Mouse (Mus musculus) layer of hippocampus, adult 18-20 months (tissue): Measurements from ENCODE around the gene Kdm1a. TPM values are rescaled to one million over a fixed set of nuclear protein-coding genes. Genes with fewer than 3 reads are reported as not detected.

Experiments
- DNase-seq, 2 experiments: peaks; one replicate each; pipeline ENCODE4 v3.0.0; 2022; ENCODE audit warnings: low spot score in 2 of 2
- total RNA-seq, 2 experiments: library from RNA; stranded (reverse); gene quantifications; 2 replicates each; pipeline ENCODE4 v1.2.3; 2021

Gene Kdm1a
- total RNA-seq, 2 experiments from 2014 or later, result 80.1 to 83.4 TPM

DNA sequence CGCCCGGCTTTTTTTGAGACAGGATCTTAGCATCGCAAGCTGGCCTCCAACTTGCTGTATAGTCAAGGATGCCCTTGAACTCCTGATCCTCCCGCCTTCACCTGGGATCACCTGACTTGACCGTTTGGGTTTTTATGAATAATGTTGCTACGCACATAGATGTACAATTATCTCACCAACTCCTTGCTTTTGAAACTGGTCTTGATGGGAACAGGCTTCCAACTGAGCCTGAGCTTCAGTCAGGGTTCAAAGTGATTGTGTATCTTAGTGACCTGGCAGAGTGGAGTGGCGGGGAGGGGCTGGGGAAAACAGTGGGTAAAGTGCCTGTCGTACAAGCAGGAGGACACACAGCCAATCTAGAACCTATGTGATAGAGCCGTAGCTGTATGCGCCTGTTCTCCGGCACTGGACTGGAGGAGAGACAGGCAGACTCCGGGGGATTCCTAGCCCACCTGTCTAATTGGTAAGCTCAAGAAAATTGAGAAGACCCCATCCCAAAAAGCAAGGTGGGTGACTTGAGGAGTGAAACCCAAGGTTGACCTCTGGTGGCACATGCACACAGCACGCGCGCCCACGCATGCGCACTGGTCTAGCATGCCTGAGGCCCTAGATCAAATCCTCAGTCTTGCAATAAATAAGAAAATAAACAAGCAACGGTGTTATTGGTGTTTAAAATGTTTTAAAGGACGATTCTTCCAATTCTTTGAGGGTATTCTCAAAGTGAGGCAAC lies 3.4 kb upstream of the Kdm1a start:
- DNase-seq, result no peak

DNA sequence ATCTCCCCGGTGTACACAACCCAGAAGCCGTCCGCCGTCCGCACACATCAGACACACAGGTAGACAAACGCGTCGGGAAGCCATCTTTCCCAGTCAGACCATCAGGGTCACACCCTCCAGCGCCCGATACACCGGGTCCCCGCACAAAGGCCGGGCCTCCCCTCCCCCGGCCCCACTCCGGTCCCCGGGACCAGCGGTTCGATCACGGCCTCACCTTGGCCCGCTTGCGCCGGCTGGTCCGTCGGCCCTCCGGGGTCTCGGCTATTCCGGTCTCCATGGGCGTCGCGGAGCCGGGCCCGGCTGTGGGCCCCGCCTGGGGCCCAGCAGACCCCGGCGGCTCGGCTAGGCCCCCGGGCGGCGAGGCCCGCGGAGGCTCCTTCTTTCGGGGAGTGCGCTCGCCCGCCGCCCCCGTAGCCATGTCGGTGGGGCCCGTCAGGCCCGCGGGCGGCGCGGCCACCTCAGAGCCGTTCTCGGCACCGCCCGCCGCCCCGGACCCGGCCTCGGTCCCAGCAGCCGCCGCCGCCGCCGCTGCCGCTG lies 437 bp downstream of the Kdm1a start:
- DNase-seq, result peak in 1 of 2 experiments; percentile 25

DNA sequence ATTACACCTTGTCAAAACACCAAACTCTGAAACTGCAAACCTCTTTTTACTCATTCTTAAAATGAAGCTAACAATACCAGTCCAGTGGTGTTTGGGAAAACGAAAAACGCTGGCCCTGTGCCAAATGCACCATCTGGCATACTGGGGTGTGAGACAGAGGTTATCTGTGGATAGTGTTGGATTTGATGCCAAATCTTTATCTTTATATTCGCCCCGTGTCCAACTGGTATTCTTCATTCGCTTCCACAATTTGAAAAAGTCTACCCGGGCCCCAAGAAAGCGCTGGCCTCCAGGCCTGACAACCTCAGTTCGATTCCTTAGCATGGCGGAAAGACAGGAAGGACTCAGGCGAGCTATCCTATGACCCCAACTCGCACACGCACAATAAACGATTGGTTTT lies 1.0 kb downstream of the Kdm1a start:
- peak in 1 of 2 experiments; percentile 66 for DNase-seq

DNA sequence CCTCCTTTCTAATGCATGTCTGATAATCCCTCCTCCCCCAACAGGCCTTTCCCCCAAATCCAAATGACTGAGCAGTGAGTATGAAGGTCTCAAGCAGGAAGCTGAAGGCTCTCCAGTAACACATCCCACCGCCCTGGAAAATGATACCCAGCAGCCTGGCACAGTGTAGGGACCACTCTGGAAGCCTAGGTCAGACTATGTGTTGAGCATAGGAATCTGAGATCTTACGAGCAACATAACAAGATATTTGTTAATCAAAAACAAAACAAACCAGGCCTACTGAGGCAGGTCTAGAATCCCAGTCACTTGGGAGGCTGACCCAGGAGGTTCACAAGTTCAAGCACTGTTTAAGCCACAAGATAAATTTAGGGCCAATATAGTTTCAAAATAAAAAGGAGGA lies 2.0 kb downstream of the Kdm1a start:
- no peak for DNase-seq

DNA sequence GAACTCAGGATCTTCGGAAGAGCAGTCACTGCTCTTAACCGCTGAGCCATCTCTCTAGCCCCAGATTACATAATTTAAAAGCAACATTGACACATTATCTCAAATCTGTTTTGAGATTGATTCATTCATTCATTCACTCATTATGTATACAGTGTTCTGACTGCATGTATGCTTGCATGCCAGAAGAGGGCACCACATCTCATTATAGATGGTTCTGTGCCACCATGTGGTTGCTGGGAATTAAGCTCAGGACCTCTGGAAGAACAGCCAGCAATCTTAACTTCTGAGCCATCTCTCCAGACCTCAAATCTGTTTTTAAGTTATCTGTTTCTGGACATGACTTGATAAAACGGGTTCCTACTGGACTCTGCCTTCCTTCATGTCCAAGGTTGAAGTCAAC lies 2.7 kb downstream of the Kdm1a start:
- no peak for DNase-seq

DNA sequence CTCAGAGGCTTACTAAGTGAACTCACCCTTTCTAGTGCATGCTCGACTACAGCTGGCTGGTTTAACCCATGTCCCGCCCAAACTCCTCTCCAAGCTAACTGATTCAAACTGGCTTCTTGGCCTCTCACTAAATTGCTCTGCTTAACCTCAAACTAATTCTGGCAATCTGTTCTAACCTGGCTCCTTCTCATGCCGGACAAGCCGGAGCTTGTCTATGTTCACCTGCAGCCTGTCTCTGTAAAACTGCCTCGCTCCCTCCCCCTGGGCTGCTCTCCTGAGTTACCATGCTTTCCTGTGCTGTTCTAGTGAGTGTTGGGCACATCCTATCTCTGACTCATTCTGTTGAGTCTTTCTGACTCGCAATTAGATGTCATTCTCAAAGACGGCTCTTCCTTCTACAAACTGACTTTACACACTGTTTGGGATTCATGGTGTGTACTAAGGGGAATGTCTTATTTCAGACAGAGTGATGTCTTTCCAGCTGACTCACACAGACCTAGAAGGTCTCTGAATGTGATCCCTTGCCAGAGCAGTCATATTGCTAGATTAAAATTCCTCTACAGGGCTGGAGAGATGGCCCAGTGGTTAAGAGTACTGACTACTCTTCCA lies 4.2 kb downstream of the Kdm1a start:
- DNase-seq, result no peak

DNA sequence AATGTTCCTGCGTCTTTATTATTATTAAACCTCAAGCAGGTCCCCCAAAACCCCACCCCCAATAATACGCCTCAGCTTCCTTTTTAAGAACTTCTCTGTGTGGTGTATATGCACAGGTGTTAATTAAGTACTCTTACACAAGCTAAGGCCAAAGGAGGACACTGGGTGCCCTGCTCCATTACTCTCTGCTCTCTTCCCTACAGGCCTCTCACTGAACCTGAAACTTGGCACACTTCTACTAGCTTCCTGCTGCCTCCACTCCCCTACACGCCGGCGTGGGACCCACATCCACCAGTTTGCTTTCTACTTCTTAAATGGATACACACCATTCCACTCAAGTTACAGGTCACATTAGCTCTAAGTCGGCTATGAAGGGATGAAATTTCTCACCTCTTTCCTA lies 7.3 kb downstream of the Kdm1a start:
- no peak for DNase-seq

DNA sequence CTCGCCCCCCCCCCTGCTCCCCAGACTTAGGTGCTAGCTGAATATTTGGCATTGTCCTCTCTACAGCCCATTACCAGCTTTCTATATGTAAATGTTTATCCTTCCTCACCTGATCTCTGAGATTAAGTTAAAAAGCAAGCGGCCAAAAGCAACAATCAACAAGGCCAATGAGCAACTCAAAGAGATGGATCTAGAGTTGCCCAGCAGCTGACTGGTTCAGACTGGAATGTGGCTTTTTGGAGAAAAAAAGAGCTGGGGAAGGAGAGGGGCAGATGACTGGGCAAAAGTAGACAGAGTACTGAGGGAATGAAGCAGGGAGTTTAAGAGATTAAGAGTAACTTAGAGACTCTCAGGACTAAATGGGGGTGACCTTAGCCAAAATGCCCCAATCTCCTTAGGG lies 8.5 kb downstream of the Kdm1a start:
- no peak for DNase-seq

DNA sequence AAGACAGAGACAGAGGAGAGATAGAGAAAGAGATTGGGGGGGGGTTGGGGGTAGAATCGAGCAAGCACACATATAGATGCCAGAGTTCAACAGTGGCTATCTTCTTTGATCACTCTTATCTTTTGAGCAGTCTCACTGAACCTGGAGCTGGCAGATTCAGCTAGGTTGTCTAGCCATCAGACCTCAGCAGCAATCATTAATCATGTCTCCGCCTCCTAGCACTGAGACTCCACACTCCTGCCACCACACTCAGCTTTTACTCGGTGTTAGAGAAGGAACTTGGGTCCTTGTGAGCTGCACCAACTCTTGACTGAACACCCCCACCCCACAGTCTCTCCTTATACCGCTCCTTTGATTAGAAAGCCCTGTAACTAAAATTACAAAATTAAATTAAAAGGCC lies 10.4 kb downstream of the Kdm1a start:
- DNase-seq, result no peak

DNA sequence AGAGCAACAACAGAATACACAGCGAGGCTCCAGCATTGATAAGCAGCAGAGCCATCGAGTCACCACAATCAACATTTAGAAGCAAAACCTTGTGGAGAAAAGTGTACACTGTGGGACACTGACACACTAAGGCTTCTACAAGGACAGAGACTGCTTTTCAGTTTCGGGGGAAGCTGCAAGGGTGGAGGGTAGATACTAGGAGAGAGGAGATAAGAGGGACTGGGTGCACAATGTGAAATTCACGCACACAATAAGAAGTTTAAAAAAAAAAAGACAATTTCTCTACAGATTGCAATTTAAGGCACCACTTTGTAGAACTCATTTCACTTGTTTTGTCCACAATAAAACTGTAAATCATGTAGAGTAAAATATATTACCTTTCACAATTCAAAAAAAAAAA lies 14.5 kb downstream of the Kdm1a start:
- DNase-seq, result no peak

DNA sequence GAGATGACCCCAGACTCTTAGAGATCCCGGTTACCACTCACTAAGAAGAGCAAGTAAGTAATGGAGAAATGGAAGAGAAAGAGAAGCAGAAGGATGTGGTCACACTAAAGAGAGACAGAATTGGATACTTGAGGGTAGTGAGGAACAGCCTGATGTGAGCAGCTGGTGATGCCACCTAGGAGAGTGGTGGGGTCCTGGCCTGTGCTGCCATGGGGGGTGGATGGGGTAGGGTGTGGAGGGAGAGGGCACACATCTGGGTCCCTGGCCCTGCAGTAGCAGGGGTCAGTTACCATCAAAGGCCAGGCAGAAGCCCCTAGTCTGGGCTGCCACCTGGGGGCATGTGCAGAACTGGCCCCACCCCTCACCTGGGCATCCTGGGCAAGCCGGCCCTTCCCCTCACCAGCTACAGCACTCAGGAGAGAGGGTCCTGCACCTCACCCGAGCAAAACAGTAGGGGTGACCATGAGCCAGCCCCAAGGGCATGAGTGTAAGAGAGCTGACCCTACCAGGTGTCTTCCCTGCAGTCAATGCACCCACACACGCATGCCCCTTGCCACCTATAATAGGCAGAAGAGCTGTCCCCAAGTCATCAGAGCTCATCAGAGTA lies 15.2 kb downstream of the Kdm1a start:
- no peak for DNase-seq

DNA sequence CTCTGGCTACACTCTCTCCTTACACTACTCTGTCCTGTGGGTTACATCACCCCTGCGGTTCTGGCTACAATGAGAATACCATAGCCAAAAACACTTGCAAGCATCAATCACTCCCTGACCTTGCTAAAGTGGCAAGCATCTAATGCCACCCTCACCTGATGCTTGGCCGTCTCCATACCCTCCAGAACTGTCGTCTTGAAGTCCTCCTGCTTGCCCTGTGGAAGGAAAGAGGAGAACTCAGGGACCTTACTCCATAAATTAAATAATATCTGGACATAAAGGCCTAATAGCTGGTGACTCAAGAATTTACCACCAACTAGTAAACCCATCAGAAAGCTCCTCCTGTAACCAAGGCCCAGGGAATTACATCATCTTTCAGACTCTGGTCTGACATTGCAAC lies 20.6 kb downstream of the Kdm1a start:
- DNase-seq, result no peak

DNA sequence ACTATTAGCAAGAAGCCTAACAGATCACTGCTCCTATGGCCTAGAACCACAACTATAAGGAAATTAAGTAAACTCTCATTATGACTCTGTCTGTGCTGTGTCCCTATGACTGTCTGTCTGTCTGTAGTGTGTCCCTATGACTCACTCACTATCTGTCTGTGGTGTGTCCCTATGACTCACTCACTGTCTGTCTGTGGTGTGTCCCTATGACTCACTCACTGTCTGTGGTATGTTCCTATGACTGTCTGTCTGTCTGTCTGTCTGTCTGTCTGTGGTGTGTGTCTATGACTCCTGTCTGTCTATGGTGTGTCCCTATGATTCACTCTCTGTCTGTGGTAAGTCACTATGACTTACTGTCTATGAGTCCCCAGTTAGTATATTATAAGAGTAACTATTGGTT lies 32.5 kb downstream of the Kdm1a start:
- peak in 1 of 2 experiments; percentile 26 for DNase-seq

DNA sequence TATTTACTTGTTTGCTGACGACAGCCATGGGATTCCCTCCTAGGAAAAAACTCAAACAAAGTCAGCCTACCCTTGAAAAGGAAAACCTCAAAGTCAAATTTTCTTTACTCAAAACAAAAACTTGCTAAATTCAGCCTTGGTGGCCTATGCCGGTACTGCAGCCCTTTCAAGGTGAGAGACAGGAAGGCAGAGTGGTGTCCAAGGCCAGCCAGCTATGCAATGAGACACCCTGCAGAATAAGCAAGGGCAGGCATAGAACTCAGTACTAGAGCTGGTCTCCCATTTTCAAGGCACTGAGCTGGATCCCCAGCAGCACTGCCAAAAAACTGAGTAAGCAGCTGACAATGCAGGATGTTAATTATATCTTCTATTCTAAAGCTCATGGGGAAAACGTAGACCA lies 33.9 kb downstream of the Kdm1a start:
- DNase-seq, result no peak

DNA sequence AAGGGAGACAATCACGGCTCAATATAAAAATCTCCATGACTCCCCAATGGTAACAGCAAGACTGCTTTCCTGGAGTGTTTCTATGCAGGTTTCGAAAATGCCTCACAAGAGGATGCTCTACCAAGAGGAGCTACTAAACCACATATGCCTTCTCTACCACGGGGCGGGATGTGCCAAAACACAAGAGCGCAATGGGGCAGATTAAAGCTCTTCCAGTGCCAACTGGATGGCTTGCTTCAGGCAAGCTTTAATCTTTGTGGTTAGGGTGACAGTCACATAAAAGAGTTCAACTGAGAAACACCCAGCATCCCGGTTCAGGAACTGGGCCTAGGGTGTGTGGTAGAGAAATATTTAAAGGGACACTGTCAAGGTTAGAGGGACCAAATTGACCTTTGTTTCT lies 39.8 kb downstream of the Kdm1a start:
- peak in 1 of 2 experiments; percentile 42 for DNase-seq

DNA sequence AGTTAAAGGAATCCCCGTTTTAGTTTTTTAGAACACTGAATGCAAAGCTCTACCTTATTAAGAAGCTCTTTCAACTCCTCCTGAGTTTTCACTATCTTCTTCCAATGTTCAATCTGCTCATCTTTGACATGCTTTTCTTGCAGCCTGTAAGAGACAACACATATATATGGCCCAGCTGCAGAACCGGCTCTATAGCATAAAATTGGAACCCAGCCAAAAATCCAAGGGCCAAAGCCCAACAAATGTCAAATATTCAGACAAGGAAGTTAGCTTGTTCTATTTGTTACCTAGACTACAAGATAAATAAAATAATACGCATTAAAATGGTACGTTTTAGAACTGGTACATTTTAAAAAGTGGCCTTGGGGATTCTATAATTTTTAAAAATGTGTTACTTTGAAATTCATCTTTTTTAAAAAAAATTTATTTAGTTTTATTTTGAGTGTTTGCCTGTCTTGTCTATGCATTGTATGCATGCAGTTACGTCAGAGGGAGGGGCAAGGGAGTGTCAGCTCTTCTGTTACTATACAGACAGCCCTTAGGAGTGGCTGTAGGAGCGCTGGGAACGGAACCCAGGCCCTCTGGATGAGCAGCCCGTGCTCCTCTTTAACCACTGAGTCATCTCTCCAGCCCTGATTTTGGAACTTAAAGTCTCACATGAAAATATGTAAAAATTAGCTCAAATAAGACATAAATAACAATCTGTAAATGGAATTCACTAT lies 42.1 kb downstream of the Kdm1a start:
- no peak for DNase-seq

DNA sequence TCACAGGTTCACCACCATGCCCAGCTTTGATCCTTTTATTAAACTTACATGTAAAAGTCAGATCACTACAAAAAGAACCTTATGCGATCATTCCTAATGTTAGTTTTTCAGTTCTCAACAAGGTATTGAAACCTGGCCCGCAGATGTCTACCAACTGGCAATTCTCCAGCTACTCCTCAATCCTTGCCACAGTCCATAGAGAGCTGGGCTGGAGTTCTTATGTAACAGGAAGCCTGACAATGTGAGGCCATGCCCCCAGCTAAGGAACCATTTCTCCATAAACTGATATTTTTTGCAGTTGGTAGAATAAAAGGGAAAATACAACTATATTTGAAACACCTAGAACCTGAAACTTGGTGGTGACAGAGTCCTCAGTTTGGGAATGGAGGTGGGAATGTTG lies 42.8 kb downstream of the Kdm1a start:
- no peak for DNase-seq

DNA sequence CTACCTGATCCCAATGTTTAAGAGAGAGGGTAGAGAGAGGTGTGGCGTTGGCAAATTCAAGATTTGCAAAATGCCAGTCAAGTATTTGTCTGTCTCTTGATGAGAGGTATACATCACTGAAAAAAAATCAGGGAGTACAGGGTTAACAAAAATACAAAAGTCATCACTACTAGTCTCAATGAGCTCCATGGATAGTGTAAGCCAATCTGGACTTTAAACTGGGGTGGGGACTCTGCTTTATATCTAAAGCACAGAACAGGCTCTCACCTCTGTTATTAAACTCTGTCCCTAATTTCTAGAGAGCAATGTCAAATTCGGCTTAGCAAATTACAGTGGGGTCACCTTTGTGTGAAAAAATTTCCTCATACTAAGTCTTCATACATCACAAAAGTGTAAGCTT lies 44.9 kb downstream of the Kdm1a start:
- DNase-seq, result no peak

DNA sequence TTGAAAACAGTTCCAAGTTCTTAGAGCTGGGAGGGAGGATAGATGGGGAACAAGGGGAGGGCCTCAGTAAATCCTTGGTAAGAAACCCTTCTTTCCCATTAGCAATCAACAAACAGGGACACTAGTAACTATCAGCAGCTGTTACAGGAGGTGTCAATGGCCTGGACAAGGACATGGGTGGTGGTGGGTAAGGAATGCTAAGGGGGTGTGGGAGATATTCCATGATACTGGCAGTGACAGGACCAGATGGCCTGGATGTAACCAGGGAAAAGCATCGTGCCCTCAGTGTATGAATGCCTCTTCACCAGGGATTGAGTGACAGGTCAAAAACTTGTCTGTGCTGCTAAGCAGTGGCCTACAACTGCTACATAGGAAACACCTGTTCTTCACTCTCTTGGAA lies 49.4 kb downstream of the Kdm1a start:
- no peak for DNase-seq

DNA sequence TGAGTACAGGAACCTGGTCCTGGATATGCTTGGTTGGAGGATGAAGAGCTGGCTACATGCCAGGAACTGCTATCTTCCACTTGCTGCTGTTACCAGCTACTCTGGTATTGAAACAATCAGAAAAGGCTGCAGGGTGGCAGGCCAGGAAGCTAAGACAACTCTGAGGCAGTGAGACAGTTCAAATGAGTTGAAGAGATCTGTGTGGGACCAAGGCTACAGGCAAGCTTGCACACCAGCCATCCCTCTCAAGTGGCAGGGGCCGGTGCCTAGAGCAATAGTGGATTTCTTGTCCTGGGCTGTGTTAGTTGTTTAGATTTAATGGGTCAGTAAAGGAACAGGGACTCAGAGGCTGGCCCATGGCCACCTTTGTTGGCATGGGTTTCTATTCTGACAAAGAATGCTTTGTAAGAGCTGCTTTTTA lies 54.1 kb downstream of the Kdm1a start:
- peak in 1 of 2 experiments; percentile 35 for DNase-seq

DNA sequence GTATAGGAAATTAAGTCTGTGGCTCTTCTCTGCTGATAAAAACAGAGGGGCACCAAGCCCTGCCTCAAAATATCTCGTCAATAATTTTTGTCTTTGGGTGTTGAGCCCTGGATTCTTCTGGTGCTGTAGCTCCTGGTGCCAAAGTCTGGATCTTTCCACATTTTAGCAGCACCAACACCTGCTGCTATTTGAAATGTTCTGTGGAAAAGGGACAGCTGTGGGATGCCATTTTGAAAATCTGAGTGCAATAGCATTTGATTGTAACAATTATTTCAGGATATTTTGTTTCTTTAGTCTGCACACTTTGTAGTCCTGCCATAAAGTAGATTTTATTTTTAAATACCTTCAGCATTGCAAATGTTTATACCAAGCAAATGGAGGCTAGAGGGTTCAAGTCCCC lies 54.8 kb downstream of the Kdm1a start:
- DNase-seq, result peak in 1 of 2 experiments; percentile 59
